Mouse (Mus musculus): ENCODE measurements around the gene Oit3.

GRCm38 (mm10) chr10:59380411-59380821 lies 61.2 kb downstream of the Oit3 start:
- TF ChIP-seq CTCF (IDR thresholded peaks at IDR 0.05; ENCODE audit: borderline replicate concordance, extremely low read depth, insufficient read depth, insufficient read length) (no peak), POLR2A (IDR thresholded peaks at IDR 0.05; ENCODE audit: borderline replicate concordance, extremely low read depth, insufficient read depth, insufficient read length, poor library complexity, severe bottlenecking) (no peak)
